Mouse (Mus musculus): ENCODE results near the gene Nkiras1.
"Not testable (repeated sequence)": the region's sequence is repeated elsewhere in the genome, so short reads cannot be mapped to it uniquely, and the experiment has no call there.

The Nkiras1 gene

GRCm38 (mm10) chr14:18270529-18271441 is at the start of gene Nkiras1, which contains the start of gene Rpl15:
Nkiras1 (plus strand) TSS chr14:18271136.
Rpl15 (minus strand) TSS chr14:18271391.
- peak; percentile 98 to 99 for DNase-seq (ENCODE audit: low spot score in 2 of 2)

- no peak for DNase-seq (ENCODE audit: low spot score in 2 of 2)
Observed at GRCm38 (mm10) chr14:18221977-18222376, 49.0 kb upstream of the Nkiras1 start.

- DNase-seq (ENCODE audit: low spot score in 2 of 2): not testable (repeated sequence)
Observed at GRCm38 (mm10) chr14:18225431-18225830, 45.5 kb upstream of the Nkiras1 start.

GRCm38 (mm10) chr14:18226181-18226580 is 44.8 kb upstream of the Nkiras1 start:
- DNase-seq (ENCODE audit: low spot score in 2 of 2): not testable (repeated sequence)

GRCm38 (mm10) chr14:18229751-18230150 is 41.2 kb upstream of the Nkiras1 start:
- not testable (repeated sequence) for DNase-seq (ENCODE audit: low spot score in 2 of 2)

GRCm38 (mm10) chr14:18231866-18232265 is 39.1 kb upstream of the Nkiras1 start:
- not testable (repeated sequence) for DNase-seq (ENCODE audit: low spot score in 2 of 2)

- no peak for DNase-seq (ENCODE audit: low spot score in 2 of 2)
Observed at GRCm38 (mm10) chr14:18233076-18233475, 37.9 kb upstream of the Nkiras1 start.

GRCm38 (mm10) chr14:18233981-18234960 is 36.7 kb upstream of the Nkiras1 start:
- DNase-seq (ENCODE audit: low spot score in 2 of 2): no peak

- DNase-seq (ENCODE audit: low spot score in 2 of 2): not testable (repeated sequence)
Observed at GRCm38 (mm10) chr14:18236496-18237235, 34.3 kb upstream of the Nkiras1 start.

GRCm38 (mm10) chr14:18237381-18237780 is 33.6 kb upstream of the Nkiras1 start:
- no peak for DNase-seq (ENCODE audit: low spot score in 2 of 2)

GRCm38 (mm10) chr14:18238131-18238749 is 32.7 kb upstream of the Nkiras1 start:
- peak; percentile 97 to 98 for DNase-seq (ENCODE audit: low spot score in 2 of 2)

GRCm38 (mm10) chr14:18238750-18239731 is 31.9 kb upstream of the Nkiras1 start, which contains the start of gene Nr1d2:
Nr1d2 (minus strand) TSS chr14:18239127.
- DNase-seq (ENCODE audit: low spot score in 2 of 2): peak; percentile 97 to 98

- DNase-seq (ENCODE audit: low spot score in 2 of 2): no peak
Observed at GRCm38 (mm10) chr14:18240132-18240531, 30.8 kb upstream of the Nkiras1 start.

- DNase-seq (ENCODE audit: low spot score in 2 of 2): no peak
Observed at GRCm38 (mm10) chr14:18241786-18242185, 29.1 kb upstream of the Nkiras1 start.

GRCm38 (mm10) chr14:18242638-18243130 is 28.3 kb upstream of the Nkiras1 start:
- no peak for DNase-seq (ENCODE audit: low spot score in 2 of 2)

GRCm38 (mm10) chr14:18261203-18261602 is 9.7 kb upstream of the Nkiras1 start:
- no peak for DNase-seq (ENCODE audit: low spot score in 2 of 2)

GRCm38 (mm10) chr14:18263427-18263826 is 7.5 kb upstream of the Nkiras1 start:
- DNase-seq (ENCODE audit: low spot score in 2 of 2): no peak

GRCm38 (mm10) chr14:18269947-18270528 is 898 bp upstream of the Nkiras1 start:
- not testable (repeated sequence) for DNase-seq (ENCODE audit: low spot score in 2 of 2)

GRCm38 (mm10) chr14:18271666-18272065 is 730 bp downstream of the Nkiras1 start:
- DNase-seq (ENCODE audit: low spot score in 2 of 2): no peak
